Comparison of ENCODE assay signal across 8 mouse cellular contexts in genomic region chr14:55644261-55644888, GRCm38 (mm10). TPM values are rescaled to one million over a fixed set of nuclear protein-coding genes. Genes with fewer than 3 reads are reported as not detected.
A peak's percentile ranks its signal among the peaks of the same experiment; 100 is the strongest.
DNase-seq lines count a peak whose midpoint lies in the region; ATAC-seq and TF ChIP-seq lines count a peak whose summit lies in the region.

No protein-coding gene starts in this region.

- no peak for ATAC-seq in liver, embryonic 11.5 days (replicated peaks; ENCODE audit: low FRiP score)

- H3K9ac ChIP-seq in liver, embryonic 11.5 days (ENCODE audit: low read depth, low read length) = peak overlapping the region; percentile 89

- 3% methylated on average over 17 of the region's 17 CpGs for WGBS in kidney, adult 2 months
- WGBS in liver, embryonic 11.5 days = 28% methylated on average over 17 of the region's 17 CpGs
- WGBS in olfactory bulb, adult 2 months = 17% methylated on average over 17 of the region's 17 CpGs

- peak; percentile 36 for DNase-seq in kidney, adult 2 months
- DNase-seq in kidney, adult 8-10 months = no peak
- DNase-seq in embryo, embryonic 11 days = peak; percentile 22
- peak; percentile 18 for DNase-seq in heart, postnatal 4 days
- DNase-seq in liver, embryonic 11.5 days (ENCODE audit: low spot score) = no peak
- no peak for DNase-seq in frontal cortex, postnatal 25 days (ENCODE audit: low spot score in 2 of 2)
- no peak for DNase-seq in testis, postnatal 14 days (ENCODE audit: low spot score)

- H3K36me3 ChIP-seq in kidney, adult 2 months (ENCODE audit: control insufficient read depth, insufficient read depth, low read length) = no peaks in the 10 kb centered on the region
- H3K36me3 ChIP-seq in liver, embryonic 11.5 days (ENCODE audit: control insufficient read depth, insufficient read depth, low read length) = peaks cover 19% of the 10 kb centered on the region

- H3K9me3 ChIP-seq in liver, embryonic 11.5 days (ENCODE audit: control insufficient read depth, low read length) = no peaks in the 10 kb centered on the region

- H3K4me3 ChIP-seq in kidney, adult 2 months (ENCODE audit: insufficient read depth, low read depth, low read length) = peak overlapping the region; percentile 33
- peak overlapping the region; percentile 89 for H3K4me3 ChIP-seq in liver, embryonic 11.5 days (ENCODE audit: low read depth, low read length)
- peak overlapping the region; percentile 25; the same call in 1 of the 2 replicates for H3K4me3 ChIP-seq in olfactory bulb, adult 2 months (ENCODE audit: insufficient read depth, low read depth, low read length)

- peak overlapping the region; percentile 26 for H3K27ac ChIP-seq in kidney, adult 2 months (ENCODE audit: insufficient read depth, low read depth, low read length)
- H3K27ac ChIP-seq in liver, embryonic 11.5 days (ENCODE audit: low read depth, low read length) = peak overlapping the region; percentile 34; the same call in 1 of the 2 replicates
- no peak overlapping the region for H3K27ac ChIP-seq in olfactory bulb, adult 2 months (ENCODE audit: insufficient read depth, low read depth, low read length)

- no peaks in the 10 kb centered on the region for H3K27me3 ChIP-seq in kidney, adult 2 months (replicated peaks; ENCODE audit: control insufficient read depth, insufficient read depth, low read length)
- H3K27me3 ChIP-seq in liver, embryonic 11.5 days (replicated peaks; ENCODE audit: control insufficient read depth, insufficient read depth, low read length) = no peaks in the 10 kb centered on the region

- H3K4me1 ChIP-seq in kidney, adult 2 months (ENCODE audit: control insufficient read depth, insufficient read depth, low read length) = peaks cover 18% of the 10 kb centered on the region
- peaks cover 28% of the 10 kb centered on the region for H3K4me1 ChIP-seq in liver, embryonic 11.5 days (replicated peaks; ENCODE audit: control insufficient read depth, insufficient read depth, low read length)
- peaks cover 11% of the 10 kb centered on the region for H3K4me1 ChIP-seq in olfactory bulb, adult 2 months (ENCODE audit: control insufficient read depth, insufficient read depth, low read length)

- TF ChIP-seq POLR2A in kidney, adult 2 months (IDR thresholded peaks at IDR 0.05; ENCODE audit: low read depth, low read length) = no peak
- TF ChIP-seq POLR2A in olfactory bulb, adult 2 months (IDR thresholded peaks at IDR 0.05; ENCODE audit: insufficient read depth, low read depth, low read length) = no peak

- H3K4me2 ChIP-seq in liver, embryonic 11.5 days = peak overlapping the region; percentile 93

- no peak for TF ChIP-seq CTCF in kidney, adult 2 months (conservative IDR thresholded peaks at IDR 0.05; ENCODE audit: insufficient read depth, insufficient read length, low read depth, low read length)
- TF ChIP-seq CTCF in olfactory bulb, adult 2 months (IDR thresholded peaks at IDR 0.05; ENCODE audit: insufficient read depth, low read depth, low read length) = no peak

RNA-seq across cellular contexts. Expression of gene Tm9sf1, which starts 0.8 kb away (rescaled TPM):
- 109 and 110 TPM in 2 replicates for polyA plus RNA-seq in kidney, adult 2 months (2012; rRNA removed)
- 10 to 100 TPM; 60.1 to 72.3 TPM for total RNA-seq in heart, postnatal 4 days (2021)
- polyA plus RNA-seq in liver, embryonic 11.5 days (2014; fragmentation: Nextera tagmentation; extraction: Ambion mirVana) = 79.8 and 83.8 TPM in 2 replicates
- polyA plus RNA-seq in olfactory bulb, adult 2 months (2012; ENCODE audit: insufficient read depth, insufficient read length, low replicate concordance, missing spikeins) = not detected in 2 replicates

RNA-seq across cellular contexts. Expression of gene Tssk4, which starts 5.6 kb away (rescaled TPM):
- polyA plus RNA-seq in kidney, adult 2 months (2012; rRNA removed) = 0.67 and 0.79 TPM in 2 replicates
- total RNA-seq in heart, postnatal 4 days (2021) = 1 to 10 TPM; 1.1 to 1.2 TPM
- polyA plus RNA-seq in liver, embryonic 11.5 days (2014; fragmentation: Nextera tagmentation; extraction: Ambion mirVana) = 0.47 and 0.49 TPM in 2 replicates
- not detected in 2 replicates for polyA plus RNA-seq in olfactory bulb, adult 2 months (2012; ENCODE audit: insufficient read depth, insufficient read length, low replicate concordance, missing spikeins)

RNA-seq across cellular contexts. Expression of gene Gm49378, which starts 6.7 kb away (rescaled TPM):
- 3.2 and 4.0 TPM in 2 replicates for polyA plus RNA-seq in kidney, adult 2 months (2012; rRNA removed)
- total RNA-seq in heart, postnatal 4 days (2021) = 1 to 10 TPM; 3.7 to 4.3 TPM
- polyA plus RNA-seq in liver, embryonic 11.5 days (2014; fragmentation: Nextera tagmentation; extraction: Ambion mirVana) = 2.7 and 2.8 TPM in 2 replicates
- polyA plus RNA-seq in olfactory bulb, adult 2 months (2012; ENCODE audit: insufficient read depth, insufficient read length, low replicate concordance, missing spikeins) = not detected in 2 replicates

RNA-seq across cellular contexts. Expression of gene Ipo4, which starts 8.6 kb away (rescaled TPM):
- polyA plus RNA-seq in kidney, adult 2 months (2012; rRNA removed) = 69.7 and 84.9 TPM in 2 replicates
- 10 to 100 TPM; 64.6 to 67.1 TPM for total RNA-seq in heart, postnatal 4 days (2021)
- 90.1 and 92.1 TPM in 2 replicates for polyA plus RNA-seq in liver, embryonic 11.5 days (2014; fragmentation: Nextera tagmentation; extraction: Ambion mirVana)
- not detected in 2 replicates for polyA plus RNA-seq in olfactory bulb, adult 2 months (2012; ENCODE audit: insufficient read depth, insufficient read length, low replicate concordance, missing spikeins)

RNA-seq across cellular contexts. Expression of gene Mdp1, which starts 15.9 kb away (rescaled TPM):
- polyA plus RNA-seq in kidney, adult 2 months (2012; rRNA removed) = 22.4 and 27.2 TPM in 2 replicates
- 10 to 100 TPM; 63.2 to 66.7 TPM for total RNA-seq in heart, postnatal 4 days (2021)
- 40.2 and 43.8 TPM in 2 replicates for polyA plus RNA-seq in liver, embryonic 11.5 days (2014; fragmentation: Nextera tagmentation; extraction: Ambion mirVana)
- polyA plus RNA-seq in olfactory bulb, adult 2 months (2012; ENCODE audit: insufficient read depth, insufficient read length, low replicate concordance, missing spikeins) = not detected in 2 replicates

Comparison
In these comparisons a context has a peak if more than half of its experiments do, and no peak if none do; other contexts are left out.
1. DNase-seq: peak in kidney, adult 2 months (single experiment), embryo, embryonic 11 days (single experiment) and heart, postnatal 4 days (single experiment); none in kidney, adult 8-10 months (0 of 2), liver, embryonic 11.5 days (single experiment), frontal cortex, postnatal 25 days (0 of 2) and testis, postnatal 14 days (single experiment).
2. H3K4me3 ChIP-seq: peak in every context shown above with its lines; median percentile 89 in liver, embryonic 11.5 days; 33 in kidney, adult 2 months; 25 in olfactory bulb, adult 2 months.
3. RNA of gene Tm9sf1, which starts 0.8 kb away (polyA plus RNA-seq): 109 to 110 TPM in kidney, adult 2 months and 79.8 to 83.8 TPM in liver, embryonic 11.5 days; not detected in olfactory bulb, adult 2 months; every median in the first group is over 10 times any median in the second.